Mouse (Mus musculus): ENCODE measurements at regions not wholly inside any gene's neighbourhood (a gene's known extent, or its start where the extent isn't known, plus 50 kb on each side); places are given as distances from the start of the nearest gene placed in this dataset.

- TF ChIP-seq POLR2A (IDR thresholded peaks at IDR 0.05; ENCODE audit: borderline replicate concordance, extremely low read depth, low read depth, low read length) (no peak), CTCF (IDR thresholded peaks at IDR 0.05; ENCODE audit: insufficient read depth, low read length) (no peak)
Observed at GRCm38 (mm10) chr3:123805338-123805737, 114.7 kb upstream of the Ndst3 start.
